Mouse (Mus musculus) brain, embryonic 18.5 days (tissue): ENCODE results near the gene Tmem121.
"Not testable (repeated sequence)": the region's sequence is repeated elsewhere in the genome, so short reads cannot be mapped to it uniquely, and the experiment has no call there.

Experiments used
- DNase-seq: peaks from one replicate; pipeline ENCODE4 v3.0.0-alpha.2; 2012; ENCODE audit warnings: low read depth, low spot score

The Tmem121 gene

DNA sequence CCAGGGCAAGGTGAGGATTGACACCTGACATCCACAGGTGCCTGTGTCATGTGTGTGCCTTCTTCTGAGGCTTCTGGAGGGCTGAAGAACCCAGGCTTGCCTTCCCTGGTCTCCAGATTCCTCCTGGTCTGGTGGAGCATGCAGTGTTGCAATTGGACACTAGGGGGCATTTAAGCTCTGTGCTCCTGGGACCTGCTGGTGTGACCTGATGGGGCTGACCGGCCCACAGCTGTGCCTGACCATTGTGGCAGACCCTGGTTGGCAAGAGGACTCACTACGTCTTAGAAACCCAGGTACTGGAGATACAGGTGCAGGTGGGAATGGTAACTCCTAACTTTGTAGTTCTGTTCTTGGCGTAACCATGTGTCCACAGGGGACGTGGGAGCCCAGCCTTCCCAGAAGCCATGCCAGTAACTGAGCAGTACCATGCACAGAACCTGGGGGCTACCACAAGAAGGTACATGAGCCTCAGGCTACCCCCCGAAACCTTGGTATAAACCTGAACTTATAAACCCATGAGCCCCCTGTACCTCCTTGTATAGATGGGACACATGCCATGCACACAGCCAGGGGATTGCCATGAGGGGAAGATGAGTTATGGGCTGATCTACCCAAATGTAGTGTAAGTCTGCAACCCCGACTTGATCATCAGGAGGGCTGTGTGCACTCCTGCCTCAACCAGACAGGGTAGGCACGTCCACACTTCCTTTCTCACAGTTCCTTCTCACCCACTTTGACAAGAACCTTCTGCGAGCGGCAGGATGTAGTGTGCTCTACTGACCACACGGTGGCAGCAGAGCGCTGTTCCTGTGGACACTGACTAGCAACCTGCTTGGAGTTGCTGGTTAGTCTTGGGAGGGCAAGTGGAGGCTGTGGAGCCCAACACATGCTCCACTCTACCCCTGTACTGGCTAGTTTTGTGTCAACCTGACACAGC, 31.8 kb downstream of the Tmem121 start:
- DNase-seq = no peak

DNA sequence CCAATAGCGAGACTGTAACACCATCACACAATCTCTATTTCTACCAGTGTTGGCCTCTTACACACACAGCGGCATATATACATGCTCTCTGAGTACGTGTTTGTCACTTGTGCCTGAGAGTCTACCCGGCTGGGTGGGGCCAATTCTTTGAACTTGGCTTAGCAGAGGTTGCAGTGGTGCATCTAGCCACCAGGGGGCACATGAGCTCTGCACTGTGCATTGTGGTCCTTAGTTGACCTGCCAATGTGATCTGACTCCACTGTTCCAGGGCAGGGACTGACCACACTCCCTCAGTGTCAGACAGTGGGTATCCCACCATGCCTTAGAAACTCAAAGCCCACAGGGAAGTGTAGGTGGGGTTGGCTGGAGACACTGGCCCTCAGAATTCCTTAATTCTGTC, 34.1 kb downstream of the Tmem121 start:
- DNase-seq = no peak

DNA sequence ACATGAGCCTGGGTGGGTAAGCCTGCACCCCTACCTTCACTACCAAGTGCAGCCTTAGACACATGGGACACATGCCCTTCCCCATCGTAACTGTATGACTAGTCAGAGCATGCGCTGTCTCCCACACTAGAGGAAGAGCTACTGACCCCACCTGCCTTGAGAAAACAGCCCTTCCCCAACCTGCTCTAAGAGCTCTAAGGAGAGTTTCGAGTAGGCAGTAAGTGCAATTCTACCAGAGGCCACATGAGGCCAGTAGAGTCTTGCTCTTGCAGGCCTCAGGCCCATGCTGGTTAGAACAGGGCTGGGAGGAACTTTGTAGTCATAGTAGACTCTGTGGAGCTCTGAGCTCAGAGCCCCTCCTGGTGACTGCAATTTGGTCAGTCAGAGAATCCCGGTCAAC, 34.7 kb downstream of the Tmem121 start:
- no peak for DNase-seq

DNA sequence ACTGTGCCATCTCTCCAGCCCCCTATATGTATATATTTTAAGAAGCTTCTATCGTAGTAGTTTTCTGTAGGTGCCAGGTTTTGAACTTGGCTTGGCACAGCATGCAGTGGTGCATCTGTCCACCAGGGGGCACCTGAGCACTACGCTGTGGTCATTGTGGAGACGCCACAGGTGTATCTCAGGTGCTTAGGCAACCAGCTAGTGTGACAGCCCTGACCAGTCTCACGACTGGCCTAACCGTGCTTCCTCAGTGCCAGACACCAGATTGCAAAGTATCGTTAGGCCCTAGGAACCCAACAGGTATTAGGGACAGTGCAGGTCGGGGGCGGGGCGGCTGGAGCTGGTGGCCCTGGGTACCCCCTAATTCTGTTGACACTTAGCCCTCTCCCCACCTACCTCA, 35.6 kb downstream of the Tmem121 start:
- no peak for DNase-seq

DNA sequence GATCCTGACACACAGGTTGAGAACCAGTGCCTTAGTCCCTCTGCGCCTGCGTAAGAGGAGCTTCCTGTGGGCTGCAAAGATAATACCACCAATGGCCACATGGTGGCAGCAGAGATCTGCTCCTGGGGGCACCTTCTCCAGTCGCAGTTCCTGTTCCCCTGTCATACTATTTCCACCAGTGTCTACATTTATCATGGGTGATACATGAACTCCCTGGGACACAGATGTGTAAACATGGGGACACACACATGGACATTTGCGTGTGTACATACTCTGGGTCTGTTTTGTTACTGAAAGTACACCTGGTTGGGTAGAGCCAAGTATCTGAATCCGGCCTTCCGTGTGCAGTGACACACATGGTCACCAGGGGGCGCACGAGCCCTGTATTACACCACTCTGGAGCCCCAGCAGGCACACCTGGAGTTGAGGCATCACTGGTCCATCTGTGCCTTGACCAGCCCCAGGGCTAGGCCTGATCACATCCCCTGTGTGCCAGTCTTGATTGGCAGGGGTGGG, 36.4 kb downstream of the Tmem121 start:
- no peak for DNase-seq

DNA sequence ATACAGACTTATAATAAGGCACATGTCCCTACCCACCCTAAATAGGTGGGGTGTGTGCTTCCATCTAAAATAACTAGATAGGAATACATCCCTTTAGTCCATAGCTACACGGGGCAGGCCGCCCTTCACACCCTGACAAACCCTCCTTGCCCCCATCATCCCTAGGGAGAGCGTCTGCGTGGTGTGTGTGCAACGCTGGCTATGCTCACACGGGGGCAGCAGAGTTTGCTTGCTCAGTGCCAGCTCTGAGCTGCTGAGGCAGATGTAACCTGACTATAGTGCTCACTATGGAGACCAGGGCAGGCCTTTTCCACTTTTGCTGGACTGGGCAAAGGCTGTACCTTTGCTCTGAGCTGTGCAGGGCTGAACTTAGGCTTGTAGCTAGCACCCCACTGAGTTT, 37.0 kb downstream of the Tmem121 start:
- no peak for DNase-seq

DNA sequence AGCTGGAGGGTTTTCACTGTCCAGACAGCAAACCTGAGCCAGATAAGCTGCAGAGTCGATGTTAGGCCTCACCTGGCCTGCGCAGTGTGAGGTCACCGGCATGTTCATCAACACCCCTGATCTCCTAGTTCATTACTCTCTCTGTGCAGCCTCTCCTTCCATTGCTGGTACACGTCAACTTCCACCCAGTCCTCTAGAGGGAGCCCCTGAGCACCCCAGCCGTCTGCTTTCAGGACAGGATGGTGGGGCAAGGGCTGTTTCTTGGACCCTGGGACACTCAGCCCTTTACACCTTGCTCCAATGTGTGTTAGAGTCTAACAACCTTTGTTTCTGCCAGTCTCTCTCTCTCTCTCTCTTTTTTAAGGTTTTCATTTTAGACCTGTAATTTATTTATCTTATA, 38.5 kb downstream of the Tmem121 start:
- DNase-seq = no peak

DNA sequence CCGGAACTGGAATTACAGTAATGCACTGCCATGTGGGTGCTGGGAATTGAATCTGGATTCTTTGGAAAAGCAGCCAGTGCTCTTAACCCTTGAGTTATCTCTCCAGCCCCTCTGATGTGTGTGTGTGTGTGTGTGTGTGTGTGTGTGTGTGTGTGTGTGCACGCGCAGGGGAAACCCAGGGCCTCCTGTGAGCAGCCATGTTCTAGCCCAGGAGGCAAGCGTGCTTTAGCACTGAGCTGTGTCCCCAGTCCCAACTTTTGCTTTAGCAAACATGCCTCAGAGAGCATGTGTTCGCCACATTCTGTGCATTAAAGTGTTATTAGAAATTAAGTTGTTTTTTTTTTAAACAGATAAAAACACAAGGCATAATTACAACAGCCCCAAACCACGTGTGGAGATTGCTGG, 39.0 kb downstream of the Tmem121 start:
- no peak for DNase-seq

DNA sequence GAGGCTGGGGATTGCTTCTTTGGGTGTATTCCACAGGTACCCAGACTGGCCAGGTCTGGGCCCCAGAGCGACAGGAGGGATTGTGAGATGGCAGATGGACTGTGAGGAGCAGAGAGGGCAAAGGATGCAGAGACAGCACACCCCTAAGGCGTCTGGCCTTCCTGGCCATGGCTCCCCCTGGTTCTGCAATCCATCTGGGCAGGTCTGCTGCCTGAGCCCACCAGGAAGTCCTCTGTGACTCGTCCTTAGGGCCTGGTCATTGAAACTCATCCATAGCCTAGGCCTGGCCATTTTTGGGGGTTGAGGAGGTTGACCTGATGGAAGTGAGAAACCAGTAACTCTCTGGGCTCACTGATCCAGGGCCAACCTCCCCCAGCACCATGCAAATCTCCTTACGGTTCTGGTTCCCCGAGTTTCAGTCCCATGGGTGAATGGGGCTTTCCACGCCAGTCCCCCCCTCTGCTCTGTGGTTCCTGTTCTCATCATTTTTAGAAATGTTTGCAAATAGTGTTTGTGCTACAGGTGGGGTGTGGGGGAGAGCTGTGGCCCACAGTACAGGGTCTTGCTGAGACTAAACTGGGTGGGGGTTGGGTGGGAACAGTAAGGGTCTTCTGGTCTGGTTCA, 42.4 kb downstream of the Tmem121 start:
- no peak for DNase-seq

DNA sequence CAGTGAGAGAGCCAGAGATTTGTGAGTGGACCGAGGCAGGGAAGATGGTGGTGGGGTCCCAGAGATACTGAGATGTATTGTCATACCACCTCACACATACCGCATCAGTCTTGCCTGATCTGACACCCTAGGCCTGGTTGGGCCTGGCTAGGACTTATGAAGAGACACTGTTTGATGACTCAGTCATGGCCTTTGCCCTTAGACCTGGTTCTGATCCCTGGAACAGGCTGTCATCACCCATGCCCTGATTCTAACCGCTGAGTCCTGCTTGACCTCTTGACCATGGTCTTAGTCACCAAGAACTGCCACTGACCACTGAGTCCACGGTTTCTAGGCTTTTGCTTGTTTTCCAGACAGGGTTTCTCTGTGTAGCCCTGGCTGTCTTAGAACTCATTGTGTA, 45.0 kb downstream of the Tmem121 start:
- no peak for DNase-seq

DNA sequence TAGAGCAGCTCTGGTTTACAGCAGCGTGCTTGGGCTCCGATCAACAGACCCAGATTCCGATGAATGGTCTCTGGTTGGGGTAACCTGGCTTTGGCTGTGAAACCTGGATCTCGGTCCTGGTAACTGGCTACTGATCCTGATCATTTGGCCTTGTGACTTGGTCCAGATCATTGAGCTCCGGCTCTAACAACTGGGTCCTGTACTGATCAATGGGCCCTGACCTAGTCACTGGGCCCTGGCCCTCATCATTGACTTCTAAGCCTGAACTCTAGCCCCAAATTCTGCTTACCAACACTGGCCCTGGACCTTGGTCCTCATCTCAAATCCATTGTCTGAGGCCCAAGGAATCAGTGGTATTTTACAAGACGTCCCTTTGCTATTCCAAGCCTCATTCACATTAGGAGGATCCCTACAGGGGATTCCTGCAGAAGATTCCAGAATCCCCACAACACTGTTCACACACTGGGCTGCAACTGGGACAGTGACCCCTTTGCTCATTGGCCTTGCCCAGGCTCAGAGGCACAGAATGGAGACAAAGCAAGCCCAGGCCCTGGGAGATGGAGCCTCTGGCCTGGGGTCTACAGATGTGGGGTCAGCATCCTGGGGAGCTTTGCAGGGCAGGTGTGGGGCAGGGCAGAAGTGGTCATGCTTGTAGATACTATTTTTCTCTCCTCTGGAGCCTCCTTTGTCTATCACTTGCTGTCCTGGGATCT, 46.0 kb downstream of the Tmem121 start:
- DNase-seq = not testable (repeated sequence)

DNA sequence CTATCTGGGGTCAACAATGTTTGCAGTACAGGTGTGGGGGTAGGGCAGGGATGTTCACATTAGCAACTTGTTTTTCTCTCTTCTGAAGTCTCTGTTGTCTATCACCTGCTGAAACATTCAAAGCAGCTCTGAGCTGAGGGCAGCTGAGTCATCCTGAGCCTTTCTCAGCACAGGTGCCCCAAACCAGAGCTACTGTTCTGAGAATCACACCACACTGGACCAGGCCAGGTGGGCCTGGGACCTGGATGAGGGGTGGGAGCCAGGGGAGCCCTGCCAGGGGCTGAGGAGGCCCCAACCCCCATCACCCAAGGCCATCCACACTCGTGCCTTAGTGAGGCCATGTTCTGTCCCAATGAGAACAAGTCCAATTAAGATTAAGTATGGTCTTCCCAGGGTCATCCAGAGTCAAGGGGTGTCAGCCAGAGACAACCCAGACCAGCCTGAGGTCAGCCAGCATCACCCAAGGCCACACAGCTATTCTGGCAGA, 46.6 kb downstream of the Tmem121 start:
- DNase-seq = not testable (repeated sequence)
